In the genomic region with DNA sequence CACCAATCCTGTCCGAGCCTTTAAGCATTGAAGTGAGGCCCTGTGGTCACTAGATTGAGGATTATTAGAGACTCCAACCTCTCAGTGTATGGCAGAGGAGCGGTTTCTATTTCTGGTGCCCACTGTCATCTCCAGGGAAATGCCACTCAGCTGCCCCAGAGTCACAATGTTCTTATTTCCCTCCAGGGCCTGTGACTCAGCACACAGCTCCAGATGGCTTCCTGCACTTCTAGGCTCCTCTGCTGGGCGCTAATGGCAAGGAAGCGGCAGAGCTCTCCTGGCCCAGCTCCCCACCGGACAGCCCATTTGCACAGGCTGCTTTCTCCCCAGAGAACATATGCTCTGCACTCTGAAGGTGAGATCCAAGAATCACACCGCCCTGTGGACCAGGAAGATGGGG, we compare ENCODE assay signal across 8 mouse cellular contexts.
DNase-seq lines count a peak whose midpoint lies in the region; ATAC-seq and TF ChIP-seq lines count a peak whose summit lies in the region.

No protein-coding gene starts in this region.

- TF ChIP-seq CTCF in liver, embryonic 14.5 days (IDR thresholded peaks at IDR 0.05; ENCODE audit: low read depth): peak; percentile 44; the same call in 1 of the 2 replicates

- H3K4me1 ChIP-seq in heart, embryonic 11.5 days (ENCODE audit: control insufficient read depth, insufficient read depth, low read length): peaks cover 7% of the 10 kb centered on the region; the same call in 1 of the 2 replicates
- peaks cover 13 to 28% of the 10 kb centered on the region in 2 experiments for H3K4me1 ChIP-seq in liver, embryonic 14.5 days (replicated peaks; ENCODE audit: control insufficient read depth in 2 of 2, insufficient read depth in 2 of 2, low read length in 1 of 2)

- no peak for ATAC-seq in heart, embryonic 11.5 days (replicated peaks; ENCODE audit: insufficient number of reproducible peaks, low FRiP score, low TSS enrichment)
- ATAC-seq in liver, embryonic 14.5 days (ENCODE audit: insufficient read depth): peak; percentile 72

- no peak for TF ChIP-seq EP300 in liver, embryonic 14.5 days (IDR thresholded peaks at IDR 0.05; ENCODE audit: low read depth)

- H3K27ac ChIP-seq in heart, embryonic 11.5 days (ENCODE audit: low read depth, low read length): no peak overlapping the region
- peak overlapping the region; percentile 63 for H3K27ac ChIP-seq in liver, embryonic 14.5 days

- DNase-seq in layer of hippocampus, adult 11-12 months (ENCODE audit: low spot score): peak; percentile 54
- DNase-seq in layer of hippocampus, postnatal 14 days (ENCODE audit: low spot score in 2 of 2): no peak
- DNase-seq in adipocyte (ENCODE audit: low spot score): peak; percentile 86
- peak; percentile 88 to 89 for DNase-seq in cerebellum, postnatal 36 days
- peak in 1 of 3 experiments; percentile 32 for DNase-seq in liver, embryonic 14.5 days (ENCODE audit: low read depth in 3 of 3, low spot score in 3 of 3)
- DNase-seq in frontal cortex, postnatal 10 days (ENCODE audit: low spot score in 2 of 2): no peak
- no peak for DNase-seq in B cell, adult 2 months

- H3K36me3 ChIP-seq in heart, embryonic 11.5 days (ENCODE audit: control insufficient read depth, insufficient read depth, low read length): no peaks in the 10 kb centered on the region
- H3K36me3 ChIP-seq in liver, embryonic 14.5 days (replicated peaks; ENCODE audit: control insufficient read depth, insufficient read depth, low read depth): no peaks in the 10 kb centered on the region

- H3K4me2 ChIP-seq in heart, embryonic 11.5 days: no peak overlapping the region
- H3K4me2 ChIP-seq in liver, embryonic 14.5 days (ENCODE audit: low read depth): peak overlapping the region; percentile 5; the same call in 1 of the 2 replicates

- no peaks in the 10 kb centered on the region for H3K27me3 ChIP-seq in heart, embryonic 11.5 days (ENCODE audit: control insufficient read depth, insufficient read depth, low read length)
- no peaks in the 10 kb centered on the region for H3K27me3 ChIP-seq in liver, embryonic 14.5 days (ENCODE audit: control insufficient read depth, insufficient read depth, low read length)

- no peaks in the 10 kb centered on the region; the same call in 1 of the 2 replicates for H3K9me3 ChIP-seq in heart, embryonic 11.5 days (replicated peaks; ENCODE audit: control insufficient read depth, low read length)
- H3K9me3 ChIP-seq in liver, embryonic 14.5 days (ENCODE audit: control insufficient read depth, low read length): no peaks in the 10 kb centered on the region

- 50% methylated on average over 6 of the region's 6 CpGs for WGBS in heart, embryonic 11.5 days (ENCODE audit: insufficient replicate concordance)
- 35% methylated on average over 6 of the region's 6 CpGs for WGBS in liver, embryonic 14.5 days (ENCODE audit: insufficient replicate concordance)

- no peak overlapping the region for H3K4me3 ChIP-seq in heart, embryonic 11.5 days (ENCODE audit: low read depth, low read length)
- H3K4me3 ChIP-seq in liver, embryonic 14.5 days (ENCODE audit: insufficient read depth in 1 of 2, low read depth in 2 of 2, low read length in 2 of 2): no peak overlapping the region

- 0 out of 2 replicates have a peak overlapping the region, but pooled peaks have one; percentile 36 for H3K9ac ChIP-seq in heart, embryonic 11.5 days (ENCODE audit: low read depth, low read length)
- peak overlapping the region; percentile 41 for H3K9ac ChIP-seq in liver, embryonic 14.5 days (replicated peaks)

Comparison
In these comparisons a context has a peak if more than half of its experiments do, and no peak if none do; other contexts are left out.
1. DNase-seq: peak in layer of hippocampus, adult 11-12 months (single experiment), adipocyte (single experiment) and cerebellum, postnatal 36 days (2 of 2); none in layer of hippocampus, postnatal 14 days (0 of 2), frontal cortex, postnatal 10 days (0 of 2) and B cell, adult 2 months (0 of 2).